Mouse (Mus musculus) forebrain, embryonic 13.5 days (tissue): ENCODE results near the gene Fam110a. TPM values are rescaled to one million over a fixed set of nuclear protein-coding genes. Genes with fewer than 3 reads are reported as not detected.
"Not testable (repeated sequence)": the region's sequence is repeated elsewhere in the genome, so short reads cannot be mapped to it uniquely, and the experiment has no call there.

Source experiments
- ATAC-seq: fragments of 200-750 bp; cut with Nextera tagmentation; 2 replicates; pipeline ENCODE4 v1.8.0; 2017
- H3K27ac ChIP-seq: fragments of 300-500 bp; sonication (generic); 2 replicates; pipeline ENCODE4 v1.5.1; 2015; ENCODE audit warnings: inconsistent platforms, mild to moderate bottlenecking, moderate library complexity
- H3K27me3 ChIP-seq: fragments of 300-500 bp; sonication (generic); 2 replicates; pipeline ENCODE4 v1.6.1; 2015; ENCODE audit warnings: mild to moderate bottlenecking, inconsistent platforms
- H3K36me3 ChIP-seq: fragments of 300-500 bp; sonication (generic); 2 replicates; pipeline ENCODE4 v1.6.1; 2015; ENCODE audit warnings: mild to moderate bottlenecking, inconsistent platforms; ENCODE audit not compliant: poor library complexity, severe bottlenecking
- H3K4me1 ChIP-seq: fragments of 300-500 bp; sonication (generic); 2 replicates; pipeline ENCODE4 v1.6.1; 2015; ENCODE audit warnings: inconsistent platforms
- H3K4me2 ChIP-seq: fragments of 300-500 bp; sonication (generic); 2 replicates; pipeline ENCODE4 v1.6.1; 2015; ENCODE audit warnings: inconsistent platforms, mild to moderate bottlenecking, moderate library complexity
- H3K4me3 ChIP-seq: fragments of 300-500 bp; sonication (generic); 2 replicates; pipeline ENCODE4 v1.5.1; 2015; ENCODE audit warnings: mild to moderate bottlenecking, inconsistent platforms
- H3K9ac ChIP-seq: fragments of 300-500 bp; sonication (generic); 2 replicates; pipeline ENCODE4 v1.6.1; 2015; ENCODE audit warnings: mild to moderate bottlenecking, inconsistent platforms
- H3K9me3 ChIP-seq: fragments of 300-500 bp; sonication (generic); replicated peaks from 2 replicates; pipeline ENCODE4 v1.6.1; 2016; ENCODE audit warnings: inconsistent platforms
- WGBS: fragments of 180-500 bp; shearing (Covaris S2); methylation state at CpG from one replicate; pipeline ENCODE4 v1.1.7; 2015; 5-methylcytosine and 5-hydroxymethylcytosine counted together
- polyA plus RNA-seq: library from polyadenylated mRNA; unstranded; fragments of >200 nt; fragmentation: Nextera tagmentation; extraction: Ambion mirVana; gene quantifications from 2 replicates; pipeline ENCODE4 v1.2.1, GENCODE M21; 2015

Fam110a gene
- polyA plus RNA-seq, 1 experiment from 2014 or later: 88.9 TPM

DNA sequence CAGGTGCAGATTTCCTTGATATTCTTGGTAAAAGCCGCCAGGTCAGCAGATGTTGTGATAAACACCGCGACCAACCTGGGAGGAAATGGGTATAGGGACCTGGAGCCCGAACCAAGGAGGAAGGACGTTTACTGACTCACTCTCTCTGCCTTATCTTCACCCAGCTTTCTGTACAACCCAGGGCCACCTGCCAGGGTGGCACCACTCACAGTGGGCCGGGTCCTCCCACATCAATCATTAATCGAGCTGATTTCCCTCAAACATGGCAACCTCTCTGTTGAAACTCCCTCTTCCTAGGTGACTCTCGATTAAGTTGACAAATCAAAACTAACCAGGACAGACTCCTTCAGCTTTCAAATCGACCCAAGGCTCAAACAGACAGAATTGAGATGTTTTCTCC is 30.2 kb upstream of the Fam110a start:
- 87% methylated on average over 9 of the region's 9 CpGs for WGBS
- H3K4me1 ChIP-seq: peaks cover 5% of the 10 kb centered on the region
- no peak overlapping the region for H3K4me2 ChIP-seq
- H3K27ac ChIP-seq: no peak overlapping the region
- no peaks in the 10 kb centered on the region for H3K27me3 ChIP-seq
- no peak overlapping the region for H3K4me3 ChIP-seq
- H3K36me3 ChIP-seq: no peaks in the 10 kb centered on the region
- H3K9me3 ChIP-seq: no peaks in the 10 kb centered on the region
- no peak for ATAC-seq
- no peak overlapping the region for H3K9ac ChIP-seq

DNA sequence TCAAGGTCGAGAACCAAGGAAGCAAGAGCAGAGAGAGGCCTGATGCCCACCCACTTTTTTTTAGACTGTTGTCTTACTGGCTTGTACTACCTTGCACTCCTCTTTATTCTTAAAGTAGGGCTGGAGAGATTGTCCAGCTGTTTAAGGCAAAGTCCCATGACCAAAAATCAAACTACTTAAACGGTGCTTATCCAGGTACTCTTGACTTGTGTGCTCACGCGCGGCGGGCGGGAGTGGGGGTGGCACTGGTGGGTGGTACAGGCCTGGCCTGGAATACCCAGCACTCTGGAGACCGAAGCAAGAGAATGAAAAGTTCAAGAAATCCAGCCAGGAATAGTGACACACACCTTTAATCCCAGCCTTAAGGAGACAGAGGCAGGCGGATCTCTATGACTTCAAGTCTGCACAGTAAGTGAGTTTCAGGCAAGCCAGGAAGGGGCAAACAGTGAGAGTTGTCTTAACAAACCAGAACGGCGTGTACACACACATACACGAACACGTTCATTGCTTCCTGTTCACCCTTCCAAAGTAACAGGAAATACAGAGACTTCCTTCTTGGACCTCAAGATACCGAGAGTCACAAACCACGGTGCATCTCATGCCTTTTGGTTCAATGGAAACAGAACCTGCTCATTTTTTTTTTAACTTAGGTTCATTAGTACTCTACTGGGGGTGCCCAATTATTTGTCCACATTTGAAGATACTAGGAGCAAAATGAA is 29.2 kb upstream of the Fam110a start:
- H3K4me1 ChIP-seq: peaks cover 5% of the 10 kb centered on the region

DNA sequence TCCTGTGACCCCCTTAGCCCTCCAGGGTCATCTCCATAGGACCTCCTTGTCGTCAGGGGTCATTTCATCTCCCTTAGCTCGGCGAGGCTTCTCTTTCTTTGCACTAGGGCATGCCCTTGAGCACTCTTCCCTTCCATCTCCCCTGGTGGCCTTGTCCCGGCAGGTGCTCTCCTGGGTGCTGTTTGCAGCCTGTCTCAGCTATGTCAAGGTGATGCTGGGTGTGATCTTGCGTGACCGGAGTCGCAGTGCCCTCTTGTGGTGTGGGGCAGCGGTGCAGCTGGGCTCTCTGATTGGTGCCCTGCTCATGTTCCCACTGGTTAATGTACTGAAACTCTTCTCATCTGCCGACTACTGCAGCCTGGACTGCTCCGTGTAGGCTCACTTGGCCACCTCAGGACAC is 27.8 kb upstream of the Fam110a start:
- no peak overlapping the region for H3K27ac ChIP-seq
- ATAC-seq: no peak
- 66% methylated on average over 10 of the region's 10 CpGs for WGBS
- no peak overlapping the region for H3K4me3 ChIP-seq
- no peak overlapping the region for H3K9ac ChIP-seq
- no peaks in the 10 kb centered on the region for H3K9me3 ChIP-seq
- H3K36me3 ChIP-seq: no peaks in the 10 kb centered on the region
- peaks cover 5% of the 10 kb centered on the region for H3K4me1 ChIP-seq
- H3K4me2 ChIP-seq: no peak overlapping the region
- no peaks in the 10 kb centered on the region for H3K27me3 ChIP-seq

More for the DNA sequence above, 29.2 kb upstream of the Fam110a start:
- no peaks in the 10 kb centered on the region for H3K36me3 ChIP-seq
- no peak overlapping the region for H3K4me3 ChIP-seq
- no peak overlapping the region for H3K4me2 ChIP-seq
- H3K9me3 ChIP-seq: no peaks in the 10 kb centered on the region
- WGBS: 92% methylated on average over 15 of the region's 15 CpGs
- no peak for ATAC-seq
- no peaks in the 10 kb centered on the region for H3K27me3 ChIP-seq
- H3K27ac ChIP-seq: no peak overlapping the region
- H3K9ac ChIP-seq: no peak overlapping the region

DNA sequence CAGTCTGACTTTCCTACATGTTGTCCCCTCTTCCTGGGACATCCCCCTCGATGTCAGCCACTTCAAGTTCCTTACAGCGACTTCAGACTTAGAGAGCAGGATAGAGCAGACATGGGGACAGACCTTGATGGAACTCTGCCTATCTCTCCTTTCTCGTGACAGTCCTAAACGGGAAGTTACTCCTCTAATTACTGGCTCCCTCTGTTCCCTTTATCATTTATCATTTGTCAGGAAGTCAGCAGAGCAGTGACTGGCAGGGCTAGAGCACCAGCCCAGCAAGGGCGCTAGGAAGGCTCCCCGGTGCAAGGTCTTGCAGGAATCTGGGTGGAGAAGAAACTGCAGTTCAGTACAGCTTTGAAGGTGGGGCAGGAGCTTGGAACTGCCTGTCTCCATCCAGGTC is 22.5 kb upstream of the Fam110a start:
- H3K9ac ChIP-seq: no peak overlapping the region
- H3K4me3 ChIP-seq: no peak overlapping the region
- H3K4me2 ChIP-seq: no peak overlapping the region
- H3K4me1 ChIP-seq: peaks cover 5% of the 10 kb centered on the region; the same call in 1 of the 2 replicates
- peaks cover 36% of the 10 kb centered on the region for H3K27me3 ChIP-seq
- no peaks in the 10 kb centered on the region for H3K36me3 ChIP-seq
- H3K9me3 ChIP-seq: no peaks in the 10 kb centered on the region
- 80% methylated on average over 6 of the region's 6 CpGs for WGBS
- ATAC-seq: no peak
- H3K27ac ChIP-seq: no peak overlapping the region

DNA sequence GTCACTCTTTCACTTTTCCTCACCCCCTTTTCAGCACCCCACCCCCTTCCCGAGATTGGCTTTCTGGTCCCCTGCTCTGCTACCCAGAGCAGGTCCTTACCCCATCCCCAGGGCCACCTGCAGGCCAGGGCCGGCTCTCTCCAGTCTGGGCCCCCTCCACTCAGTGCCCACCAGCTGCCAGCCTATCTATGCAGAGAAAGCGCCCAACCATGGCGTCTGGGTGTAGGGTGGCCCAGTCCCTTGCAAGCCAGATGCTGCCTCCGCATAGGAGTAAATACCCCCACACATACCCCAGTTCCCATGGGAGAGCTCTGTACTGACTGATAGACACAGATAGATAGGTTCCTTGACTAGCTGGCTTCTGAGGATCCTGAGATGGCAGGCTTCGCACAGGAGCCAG is 20.7 kb upstream of the Fam110a start:
- WGBS: 64% methylated on average over 6 of the region's 6 CpGs
- ATAC-seq: no peak
- H3K36me3 ChIP-seq: no peaks in the 10 kb centered on the region
- H3K9ac ChIP-seq: no peak overlapping the region
- H3K9me3 ChIP-seq: no peaks in the 10 kb centered on the region
- no peak overlapping the region for H3K27ac ChIP-seq
- peaks cover 52% of the 10 kb centered on the region for H3K27me3 ChIP-seq
- H3K4me2 ChIP-seq: no peak overlapping the region
- H3K4me1 ChIP-seq: peaks cover 5% of the 10 kb centered on the region; the same call in 1 of the 2 replicates
- no peak overlapping the region for H3K4me3 ChIP-seq

DNA sequence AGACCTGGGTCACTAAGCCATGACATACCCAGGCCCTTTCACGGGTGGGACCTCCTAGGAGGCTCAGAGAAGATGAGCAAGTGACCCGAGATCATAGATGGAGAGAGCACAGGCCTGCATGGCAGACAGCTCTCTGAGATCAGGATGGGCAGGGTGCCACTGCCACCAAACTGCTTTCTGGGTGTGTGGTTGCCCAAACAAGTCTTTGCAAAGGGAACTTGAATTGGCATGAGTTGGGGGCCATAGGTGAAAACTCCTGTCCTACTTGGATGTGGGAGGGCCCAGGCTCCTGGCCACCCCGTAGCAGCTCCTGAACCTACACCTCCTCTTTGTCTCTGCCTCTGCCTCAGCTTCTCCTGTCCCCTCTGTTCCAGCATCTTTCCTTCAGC is 20.3 kb upstream of the Fam110a start:
- Histone ChIP-seq H3K27ac (no peak overlapping the region), H3K9ac (no peak overlapping the region), H3K27me3 (peaks cover 57% of the 10 kb centered on the region), H3K4me3 (no peak overlapping the region), H3K36me3 (no peaks in the 10 kb centered on the region), H3K4me2 (no peak overlapping the region), H3K4me1 (peaks cover 5% of the 10 kb centered on the region; the same call in 1 of the 2 replicates), H3K9me3 (no peaks in the 10 kb centered on the region)
- ATAC-seq: no peak
- 42% methylated on average over 3 of the region's 3 CpGs for WGBS

DNA sequence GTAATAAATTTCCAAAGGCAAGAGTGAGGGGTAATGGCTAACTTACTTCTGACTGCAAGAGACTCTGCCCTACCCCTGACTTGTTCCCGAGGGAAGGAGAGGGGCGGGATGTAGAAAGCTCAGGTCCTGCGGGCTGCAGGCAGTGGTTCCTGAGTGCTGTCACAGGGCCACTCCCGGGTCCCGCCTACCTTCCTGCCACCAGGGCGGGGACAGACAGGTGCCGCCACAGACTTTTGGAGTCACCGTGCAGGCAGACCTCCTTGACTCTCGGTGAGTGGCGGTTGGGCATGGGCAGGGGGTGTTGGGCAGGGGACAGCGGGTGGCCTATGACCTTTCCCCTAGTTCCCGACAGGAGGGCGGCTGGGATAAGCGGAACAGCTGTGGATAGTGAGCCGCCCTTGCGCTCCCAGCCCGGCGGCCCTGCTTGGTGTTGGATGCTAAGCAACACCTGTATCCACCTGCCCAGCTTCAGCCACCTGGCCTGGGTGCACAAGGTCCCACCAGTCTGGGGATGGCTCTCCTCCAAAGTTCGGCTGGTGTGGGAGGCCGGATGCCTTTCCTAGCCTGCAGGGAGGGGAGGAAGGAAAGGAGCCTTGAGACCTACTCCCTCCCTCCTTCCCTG is 19.8 kb upstream of the Fam110a start:
- H3K4me2 ChIP-seq: no peak overlapping the region
- H3K9me3 ChIP-seq: no peaks in the 10 kb centered on the region
- H3K36me3 ChIP-seq: no peaks in the 10 kb centered on the region
- H3K4me3 ChIP-seq: no peak overlapping the region
- WGBS: 12% methylated on average over 20 of the region's 20 CpGs
- no peak overlapping the region for H3K9ac ChIP-seq
- peaks cover 61% of the 10 kb centered on the region for H3K27me3 ChIP-seq
- no peak overlapping the region for H3K27ac ChIP-seq
- H3K4me1 ChIP-seq: peaks cover 8% of the 10 kb centered on the region
- no peak for ATAC-seq

DNA sequence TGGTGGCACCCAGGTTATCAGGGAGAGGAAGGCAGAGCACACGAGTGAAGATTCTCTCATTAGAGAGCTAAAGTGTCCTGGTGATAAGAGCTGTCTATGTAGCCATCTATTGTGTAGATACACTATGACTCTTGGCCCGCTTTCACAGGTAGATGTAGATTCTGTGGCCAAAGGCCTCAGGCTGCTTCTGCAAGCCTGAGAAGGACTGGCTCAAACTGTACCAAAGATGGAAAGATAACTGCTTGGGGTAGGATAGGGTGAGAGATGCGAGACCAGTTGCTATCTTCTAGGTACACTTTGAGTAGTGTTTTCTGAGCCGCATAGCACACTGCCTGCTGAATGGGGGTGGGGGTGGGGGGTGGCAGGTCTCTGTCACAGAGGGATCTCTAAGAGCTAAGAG is 18.9 kb upstream of the Fam110a start:
- WGBS: 78% methylated on average over 4 of the region's 4 CpGs
- H3K4me2 ChIP-seq: no peak overlapping the region
- no peak overlapping the region for H3K9ac ChIP-seq
- no peak overlapping the region for H3K4me3 ChIP-seq
- H3K4me1 ChIP-seq: peaks cover 14% of the 10 kb centered on the region
- H3K27ac ChIP-seq: no peak overlapping the region
- no peaks in the 10 kb centered on the region for H3K36me3 ChIP-seq
- H3K27me3 ChIP-seq: peaks cover 67% of the 10 kb centered on the region
- no peaks in the 10 kb centered on the region for H3K9me3 ChIP-seq
- ATAC-seq: no peak

DNA sequence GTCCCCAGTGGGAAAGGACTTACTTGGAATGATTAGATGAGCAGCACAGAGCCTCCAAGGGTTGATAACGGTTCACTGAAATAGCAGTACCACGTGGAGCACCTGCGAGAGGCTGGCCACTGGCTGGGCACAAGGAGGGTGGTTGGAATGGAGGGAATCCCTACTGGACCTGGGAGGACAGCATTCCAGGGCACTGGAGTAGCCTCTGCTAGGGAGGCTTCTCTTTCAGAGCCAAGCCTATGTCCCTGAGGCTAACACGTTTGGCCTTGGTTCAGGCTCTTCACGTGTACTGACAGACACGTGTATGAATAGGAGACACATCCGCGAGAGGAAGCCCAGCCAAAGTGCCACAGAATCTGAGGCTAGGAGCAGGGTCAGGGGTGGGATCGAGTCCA is 18.5 kb upstream of the Fam110a start:
- Histone ChIP-seq H3K36me3 (no peaks in the 10 kb centered on the region), H3K4me3 (no peak overlapping the region), H3K4me1 (peaks cover 14% of the 10 kb centered on the region), H3K27me3 (peaks cover 69% of the 10 kb centered on the region), H3K9ac (no peak overlapping the region), H3K4me2 (no peak overlapping the region), H3K27ac (no peak overlapping the region), H3K9me3 (no peaks in the 10 kb centered on the region)
- 73% methylated on average over 9 of the region's 9 CpGs for WGBS
- ATAC-seq: no peak

DNA sequence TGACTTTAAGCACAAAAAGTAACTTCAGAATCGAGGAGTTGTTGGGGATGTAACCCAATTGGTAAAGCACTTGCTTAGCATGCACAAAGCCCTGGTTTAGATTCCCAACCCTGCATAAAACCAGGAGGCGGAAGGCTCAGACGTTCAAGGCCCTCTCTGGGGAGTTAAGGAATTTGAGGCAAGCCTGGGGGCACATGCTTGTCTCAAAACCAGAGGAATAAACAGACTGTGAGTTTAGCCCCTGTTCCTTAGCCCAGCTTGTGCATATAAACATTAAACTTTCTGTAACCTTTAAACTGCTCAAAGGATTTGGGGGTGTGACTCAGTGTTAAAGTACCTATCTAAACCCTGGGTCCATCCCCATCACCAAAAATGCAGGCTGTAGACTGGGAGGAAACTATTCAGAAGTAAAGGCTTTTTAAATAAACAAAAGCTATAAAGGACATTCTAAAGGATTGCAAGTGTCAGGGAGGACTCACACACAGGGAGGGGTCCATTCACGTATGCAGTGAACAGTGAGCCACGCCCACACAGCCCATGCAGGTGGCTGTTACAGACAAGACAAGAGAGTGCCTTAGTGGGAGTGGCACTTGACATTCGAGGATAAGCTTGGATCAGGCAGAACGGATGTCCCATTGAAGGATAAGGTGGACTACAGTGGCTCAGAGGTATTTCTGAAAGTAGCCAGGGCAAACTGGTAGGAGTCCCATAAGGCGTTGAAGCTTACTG is 17.9 kb upstream of the Fam110a start:
- no peak overlapping the region for H3K9ac ChIP-seq
- no peak overlapping the region for H3K27ac ChIP-seq
- H3K9me3 ChIP-seq: no peaks in the 10 kb centered on the region
- peaks cover 74% of the 10 kb centered on the region for H3K27me3 ChIP-seq
- H3K4me2 ChIP-seq: no peak overlapping the region
- no peak overlapping the region for H3K4me3 ChIP-seq
- 59% methylated on average over 8 of the region's 8 CpGs for WGBS
- ATAC-seq: no peak
- H3K36me3 ChIP-seq: no peaks in the 10 kb centered on the region
- H3K4me1 ChIP-seq: peaks cover 14% of the 10 kb centered on the region

DNA sequence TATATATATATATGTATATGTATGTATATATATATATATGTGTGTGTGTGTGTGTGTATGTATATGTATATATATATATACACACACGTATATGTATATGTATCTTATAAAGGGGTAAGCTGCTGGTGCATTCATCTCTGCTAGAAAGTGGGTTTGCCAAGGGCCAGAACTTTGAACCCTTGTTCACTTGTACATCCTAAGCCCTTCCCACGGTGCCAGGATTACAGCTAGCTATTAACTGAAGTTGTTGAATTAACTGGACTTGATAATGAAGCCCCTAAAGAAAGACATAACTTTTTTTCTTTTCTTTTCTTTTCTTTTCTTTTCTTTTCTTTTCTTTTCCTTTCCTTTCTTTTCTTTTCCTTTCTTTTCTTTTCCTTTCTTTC is 17.2 kb upstream of the Fam110a start:
- H3K27ac ChIP-seq, H3K9ac ChIP-seq, ATAC-seq, H3K36me3 ChIP-seq, H3K4me2 ChIP-seq, H3K4me3 ChIP-seq, H3K9me3 ChIP-seq: not testable (repeated sequence)
- Histone ChIP-seq H3K27me3 (peaks cover 74% of the 10 kb centered on the region), H3K4me1 (peaks cover 14% of the 10 kb centered on the region)
- WGBS: 60% methylated on average over 2 of the region's 2 CpGs
